Mouse (Mus musculus) right cerebral cortex, postnatal 10 days (tissue): ENCODE data around the gene Ptpre.

Source experiments
- DNase-seq, 2 experiments: peaks; one replicate each; pipeline ENCODE4 v3.0.0; 2021; ENCODE audit warnings: low spot score in 2 of 2

Gene Ptpre

GRCm38 (mm10) chr7:135578715-135579325 is 41.5 kb downstream of the Ptpre start:
- peak; percentile 68 to 78 for DNase-seq

- peak in 1 of 2 experiments; percentile 69 for DNase-seq
Observed at GRCm38 (mm10) chr7:135580306-135581091, 43.2 kb downstream of the Ptpre start.

- DNase-seq = no peak
Observed at GRCm38 (mm10) chr7:135581128-135581527, 43.8 kb downstream of the Ptpre start.

GRCm38 (mm10) chr7:135585125-135585687 is 47.9 kb downstream of the Ptpre start:
- no peak for DNase-seq

GRCm38 (mm10) chr7:135586402-135586801 is 49.1 kb downstream of the Ptpre start:
- DNase-seq = no peak

- DNase-seq = no peak
Observed at GRCm38 (mm10) chr7:135587821-135588575, 50.7 kb downstream of the Ptpre start.

GRCm38 (mm10) chr7:135588620-135589309 is 51.5 kb downstream of the Ptpre start:
- no peak for DNase-seq

GRCm38 (mm10) chr7:135591461-135591860 is 54.2 kb downstream of the Ptpre start:
- DNase-seq = no peak

GRCm38 (mm10) chr7:135593286-135593685 is 56.0 kb downstream of the Ptpre start:
- DNase-seq = no peak

- DNase-seq = no peak
Observed at GRCm38 (mm10) chr7:135593825-135594224, 56.5 kb downstream of the Ptpre start.

- DNase-seq = no peak
Observed at GRCm38 (mm10) chr7:135594676-135595075, 57.4 kb downstream of the Ptpre start.

GRCm38 (mm10) chr7:135595640-135596174 is 58.4 kb downstream of the Ptpre start:
- no peak for DNase-seq

- peak in 1 of 2 experiments; percentile 52 for DNase-seq
Observed at GRCm38 (mm10) chr7:135597006-135597405, 59.7 kb downstream of the Ptpre start.

GRCm38 (mm10) chr7:135597604-135598289 is 60.5 kb downstream of the Ptpre start:
- no peak for DNase-seq

GRCm38 (mm10) chr7:135598303-135598855 is 61.1 kb downstream of the Ptpre start:
- no peak for DNase-seq

- DNase-seq = no peak
Observed at GRCm38 (mm10) chr7:135600076-135600475, 62.8 kb downstream of the Ptpre start.

GRCm38 (mm10) chr7:135601607-135602006 is 64.3 kb downstream of the Ptpre start:
- DNase-seq = no peak

GRCm38 (mm10) chr7:135602265-135602664 is 65.0 kb downstream of the Ptpre start:
- DNase-seq = no peak

GRCm38 (mm10) chr7:135602881-135603523 is 65.7 kb downstream of the Ptpre start:
- DNase-seq = no peak
